Mouse (Mus musculus) ES-E14 (cell line): ENCODE results near the gene Ppm1h. TPM values are rescaled to one million over a fixed set of nuclear protein-coding genes. Genes with fewer than 3 reads are reported as not detected.

ENCODE experiments used
- DNase-seq: peaks from one replicate; pipeline ENCODE4 v3.0.0-alpha.2; 2013; ENCODE audit warnings: low read depth, low spot score
- H3K27ac ChIP-seq: 2 replicates; pipeline ENCODE4 v1.5.1; 2012; ENCODE audit warnings: low read depth, mild to moderate bottlenecking, low read length, moderate library complexity, mixed read lengths; ENCODE audit not compliant: poor library complexity, insufficient read depth, severe bottlenecking
- H3K36me3 ChIP-seq: 2 replicates; pipeline ENCODE4 v1.6.1; 2012; ENCODE audit warnings: mild to moderate bottlenecking, low read length, moderate library complexity, mixed read lengths; ENCODE audit not compliant: control insufficient read depth, poor library complexity, insufficient read depth, severe bottlenecking
- H3K4me1 ChIP-seq, 2 experiments: fragments of 150-350 bp in 1 of 2; sonication (generic) in 1 of 2; 2 replicates each; pipeline ENCODE4 v1.6.1; 2012; ENCODE audit warnings: low read length in 2 of 2, mild to moderate bottlenecking in 1 of 2, mixed read lengths in 1 of 2; ENCODE audit not compliant: control insufficient read depth in 2 of 2, insufficient read depth in 2 of 2, poor library complexity in 1 of 2
- H3K4me3 ChIP-seq, 2 experiments: fragments of 150-350 bp in 1 of 2; sonication (generic) in 1 of 2; 2 replicates each; pipeline ENCODE4 v1.5.1; 2012; ENCODE audit warnings: low read length in 2 of 2, low read depth in 1 of 2, mild to moderate bottlenecking in 1 of 2, mixed read lengths in 1 of 2; ENCODE audit not compliant: insufficient read depth in 1 of 2, poor library complexity in 1 of 2, severe bottlenecking in 1 of 2
- H3K9ac ChIP-seq: 2 replicates; pipeline ENCODE4 v1.6.1; 2012; ENCODE audit warnings: low read depth, mild to moderate bottlenecking, low read length, mixed read lengths; ENCODE audit not compliant: poor library complexity, insufficient read depth, severe bottlenecking
- H3K9me3 ChIP-seq: fragments of 150-350 bp; sonication (generic); 2 replicates; pipeline ENCODE4 v1.6.1; 2012; ENCODE audit warnings: low read depth, mild to moderate bottlenecking, low read length; ENCODE audit not compliant: control insufficient read depth, insufficient read depth
- CHD2 ChIP-seq: IDR thresholded peaks from 2 replicates; pipeline ENCODE4 v1.6.1; 2014; ENCODE audit warnings: mild to moderate bottlenecking, low read depth, low read length, inconsistent platforms
- HCFC1 ChIP-seq: IDR thresholded peaks from 2 replicates; pipeline ENCODE4 v1.6.1; 2012; ENCODE audit warnings: low read length, inconsistent platforms, borderline replicate concordance; ENCODE audit not compliant: insufficient read depth
- MAFK ChIP-seq: IDR thresholded peaks from 2 replicates; pipeline ENCODE4 v1.6.1; 2014; ENCODE audit warnings: mild to moderate bottlenecking, low read depth, low read length, inconsistent platforms; ENCODE audit not compliant: insufficient read depth
- ZC3H11A ChIP-seq: IDR thresholded peaks from 2 replicates; pipeline ENCODE4 v1.6.1; 2012; ENCODE audit warnings: low read depth, mild to moderate bottlenecking, inconsistent platforms, low read length, borderline replicate concordance
- ZNF384 ChIP-seq: IDR thresholded peaks from 2 replicates; pipeline ENCODE4 v1.6.1; 2012; ENCODE audit warnings: low read depth, low read length, inconsistent platforms
- in situ Hi-C, 2 experiments: fragments of 600-800 bp; cut with MboI; formaldehyde crosslinking; loops; one replicate each; pipeline ENCODE4 v1.15.1; 2025; ENCODE audit warnings: low sequenced_read_pairs in 2 of 2, inconsistent platforms in 1 of 2; ENCODE audit not compliant: unreplicated experiment in 2 of 2
- total RNA-seq: library from RNA; depleted of rRNA; stranded (reverse); fragments of 300-350 nt; gene quantifications from 2 replicates; pipeline ENCODE4 v1.2.3, GENCODE M21; 2012

The Ppm1h gene
- total RNA-seq, 1 experiment = 4.5 TPM

- in situ Hi-C loops = no loop called here
- H3K9me3 ChIP-seq = no peaks in the 10 kb centered on the region
Observed at GRCm38 (mm10) chr10:122672044-122672443, 6.5 kb upstream of the Ppm1h start.

DNA sequence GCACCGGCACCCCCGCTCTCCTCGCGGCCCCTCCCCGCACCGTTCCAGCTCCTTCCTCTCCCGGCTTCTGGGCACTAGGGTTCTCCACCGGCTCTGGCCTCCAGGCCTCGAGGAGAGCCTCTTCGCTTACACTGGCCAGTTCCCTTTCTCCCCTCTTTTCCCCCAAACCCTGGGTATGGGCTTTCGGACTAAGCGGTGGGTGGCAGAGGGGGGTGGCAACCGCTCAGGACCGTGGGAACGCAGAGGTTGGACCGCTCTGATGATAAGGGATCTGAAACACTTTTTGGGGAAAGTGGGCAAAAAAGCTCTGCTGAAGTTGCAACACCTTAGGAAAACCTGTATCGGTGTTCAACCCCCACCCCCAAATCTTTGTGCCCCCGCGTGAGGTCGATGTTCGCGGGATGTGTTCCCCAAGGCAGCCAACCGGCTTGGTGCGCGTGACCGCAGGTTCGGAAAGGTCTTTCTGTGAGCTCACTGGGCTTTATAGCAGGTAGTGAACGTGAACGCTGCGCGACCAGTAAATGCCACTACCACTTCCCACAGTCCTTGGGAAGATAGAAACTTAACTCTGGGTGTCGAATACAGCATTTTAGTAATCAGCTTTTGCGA is 979 bp downstream of the Ppm1h start:
- peaks cover 0 to 5% of the 10 kb centered on the region in 2 experiments; a peak in 1 of 4 replicates for H3K4me1 ChIP-seq
- TF ChIP-seq MAFK (no peak), ZC3H11A (no peak), ZNF384 (0 out of 2 replicates have a peak, but pooled peaks have one; percentile 18)
- no peak for DNase-seq
- no peaks in the 10 kb centered on the region for H3K9me3 ChIP-seq
- peak overlapping the region; percentile 77 for H3K9ac ChIP-seq
- H3K36me3 ChIP-seq = no peaks in the 10 kb centered on the region
- in situ Hi-C loops = no loop called here
- H3K4me3 ChIP-seq = peak overlapping the region; percentile 63 to 79
- no peak overlapping the region for H3K27ac ChIP-seq

More at GRCm38 (mm10) chr10:122672044-122672443, 6.5 kb upstream of the Ppm1h start:
- H3K27ac ChIP-seq = no peak overlapping the region
- no peaks in the 10 kb centered on the region for H3K36me3 ChIP-seq
- no peaks in the 10 kb centered on the region for H3K4me1 ChIP-seq
- no peak overlapping the region for H3K9ac ChIP-seq
- TF ChIP-seq ZNF384 (no peak), MAFK (no peak), CHD2 (no peak), ZC3H11A (no peak)
- H3K4me3 ChIP-seq = no peak overlapping the region
- DNase-seq = no peak

- no peak for DNase-seq
- H3K36me3 ChIP-seq = no peaks in the 10 kb centered on the region
- H3K9me3 ChIP-seq = no peaks in the 10 kb centered on the region
- peaks cover 0 to 5% of the 10 kb centered on the region in 2 experiments; a peak in 1 of 4 replicates for H3K4me1 ChIP-seq
- H3K27ac ChIP-seq = no peak overlapping the region
- TF ChIP-seq ZNF384 (no peak), HCFC1 (no peak), CHD2 (no peak), ZC3H11A (no peak), MAFK (no peak)
- no peak overlapping the region for H3K9ac ChIP-seq
- in situ Hi-C loops = no loop called here
- peak overlapping the region; percentile 26 to 63; a peak in 1 of 4 replicates for H3K4me3 ChIP-seq
Observed at GRCm38 (mm10) chr10:122680387-122681084, 2.0 kb downstream of the Ppm1h start.

GRCm38 (mm10) chr10:122681085-122681408 is 2.5 kb downstream of the Ppm1h start:
- H3K36me3 ChIP-seq = no peaks in the 10 kb centered on the region
- H3K9me3 ChIP-seq = no peaks in the 10 kb centered on the region
- DNase-seq = no peak
- in situ Hi-C loops = no loop called here
- H3K4me1 ChIP-seq = peaks cover 0 to 5% of the 10 kb centered on the region in 2 experiments; a peak in 1 of 4 replicates
- no peak overlapping the region for H3K9ac ChIP-seq
- H3K4me3 ChIP-seq = no peak overlapping the region
- TF ChIP-seq MAFK (no peak), CHD2 (no peak), ZC3H11A (no peak), HCFC1 (no peak), ZNF384 (no peak)
- H3K27ac ChIP-seq = no peak overlapping the region
